Mouse (Mus musculus): ENCODE data around the gene Dcps.

Gene Dcps

DNA sequence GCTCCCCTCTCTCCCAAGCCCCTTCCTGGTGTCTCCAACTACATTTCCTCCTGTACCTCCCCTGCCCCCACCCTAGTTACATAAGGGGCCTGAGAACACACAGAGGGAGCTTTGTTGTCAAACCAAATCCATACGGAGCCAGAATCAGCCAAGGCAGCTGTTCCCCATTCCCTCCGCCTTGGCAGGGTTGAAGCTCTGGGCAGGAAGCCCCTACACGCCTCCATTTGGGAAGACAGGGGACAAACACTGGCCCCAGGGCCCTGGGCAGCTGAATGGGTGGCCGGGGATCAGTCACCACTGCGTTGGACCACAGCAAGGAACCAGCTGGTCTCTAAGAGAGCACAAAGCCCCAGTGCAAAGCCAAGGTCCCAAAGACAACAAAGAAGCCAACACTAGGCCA, 66.9 kb downstream of the Dcps start:
- DNase-seq = peak; percentile 64 to 65

DNA sequence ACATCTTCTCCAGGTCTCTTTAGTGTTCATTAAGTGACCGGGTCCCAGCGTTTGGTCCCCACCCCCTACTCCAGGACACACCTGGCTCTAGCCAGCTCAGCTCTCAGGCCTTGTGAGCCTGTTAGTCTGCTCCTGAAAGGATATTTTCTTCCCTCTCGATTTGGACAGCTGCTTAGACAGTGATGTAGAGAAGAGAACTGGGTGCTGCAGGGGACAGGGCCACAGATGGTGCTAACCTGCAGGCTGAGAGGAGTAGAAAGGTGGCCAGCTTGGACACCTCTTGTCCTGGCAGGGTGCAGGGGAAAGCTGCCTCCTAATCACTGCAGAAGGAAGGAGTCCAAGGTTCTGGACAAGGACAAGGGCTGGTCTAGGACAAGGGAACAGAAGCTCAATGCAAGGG, 67.8 kb downstream of the Dcps start:
- DNase-seq = peak in 1 of 2 experiments; percentile 2

DNA sequence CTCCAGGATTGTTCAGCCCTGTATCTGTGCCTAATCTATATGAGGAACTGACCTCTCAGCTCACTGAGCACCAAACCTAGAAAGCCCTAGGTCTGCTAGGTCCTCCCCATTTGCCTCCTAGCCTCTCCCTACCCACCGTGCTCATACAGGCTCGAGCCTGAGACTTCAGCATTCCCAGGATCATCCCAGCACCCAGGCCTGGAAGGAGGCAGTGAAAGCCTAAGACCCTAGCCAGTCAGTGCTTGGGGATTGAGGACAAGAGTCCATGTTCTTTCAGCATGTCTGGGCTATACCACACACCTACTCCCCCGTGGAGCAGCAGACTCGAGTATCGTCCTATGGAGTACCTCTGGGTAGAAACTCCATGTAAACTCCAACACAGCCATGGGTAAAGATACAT, 68.5 kb downstream of the Dcps start:
- peak in 1 of 2 experiments; percentile 1 for DNase-seq

GRCm38 (mm10) chr9:35105884-35106880, 69.7 kb downstream of the Dcps start:
- peak in 1 of 2 experiments; percentile 4 for DNase-seq

DNA sequence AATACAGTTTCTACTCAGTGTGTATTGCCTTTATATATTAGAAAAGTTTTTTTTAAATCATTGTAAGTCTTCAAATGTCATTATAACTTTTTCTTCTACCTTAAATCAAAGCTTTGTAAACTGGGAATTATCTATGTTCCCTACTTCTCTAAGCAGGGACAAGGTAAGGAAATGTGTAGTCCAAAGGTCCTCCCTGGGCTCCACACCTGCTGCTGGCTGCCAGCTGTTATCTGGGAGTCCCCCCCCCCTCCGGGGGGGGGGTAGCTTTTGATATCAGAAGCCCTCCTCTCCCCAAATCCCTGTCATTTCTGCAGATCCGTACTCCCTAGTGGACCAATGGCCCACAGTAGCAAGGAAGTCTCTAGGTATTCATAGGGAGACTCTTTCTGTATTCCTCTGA, 70.4 kb downstream of the Dcps start:
- DNase-seq = peak in 1 of 2 experiments; percentile 1

- DNase-seq = no peak
Measured at GRCm38 (mm10) chr9:35104711-35105110, 71.2 kb downstream of the Dcps start.

DNA sequence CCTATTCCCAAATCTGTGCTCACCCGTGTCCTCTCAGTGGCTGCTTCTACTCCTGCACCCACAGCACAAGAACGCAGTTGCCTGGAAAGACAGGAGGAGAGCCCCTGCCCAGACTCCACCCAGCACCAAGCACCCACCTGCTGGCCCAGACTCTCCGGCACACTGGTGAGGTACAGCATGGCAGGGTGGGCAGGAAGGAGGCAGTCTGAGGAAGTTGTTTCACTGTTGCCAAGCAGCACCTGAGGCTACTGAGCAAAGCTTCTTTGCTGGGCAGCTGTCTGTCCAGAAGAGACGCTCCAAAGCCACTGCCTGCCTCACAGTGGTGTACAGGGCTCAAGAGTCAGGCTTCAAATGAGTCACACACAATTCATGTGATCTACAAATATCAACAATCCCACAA, 77.1 kb downstream of the Dcps start:
- DNase-seq = peak; percentile 33 to 41

- peak in 1 of 2 experiments; percentile 2 for DNase-seq
Measured at GRCm38 (mm10) chr9:35097901-35098300, 78.0 kb downstream of the Dcps start.

GRCm38 (mm10) chr9:35095726-35096125, 80.1 kb downstream of the Dcps start:
- peak in 1 of 2 experiments; percentile 5 for DNase-seq

GRCm38 (mm10) chr9:35093350-35093749, 82.5 kb downstream of the Dcps start:
- DNase-seq = no peak

DNA sequence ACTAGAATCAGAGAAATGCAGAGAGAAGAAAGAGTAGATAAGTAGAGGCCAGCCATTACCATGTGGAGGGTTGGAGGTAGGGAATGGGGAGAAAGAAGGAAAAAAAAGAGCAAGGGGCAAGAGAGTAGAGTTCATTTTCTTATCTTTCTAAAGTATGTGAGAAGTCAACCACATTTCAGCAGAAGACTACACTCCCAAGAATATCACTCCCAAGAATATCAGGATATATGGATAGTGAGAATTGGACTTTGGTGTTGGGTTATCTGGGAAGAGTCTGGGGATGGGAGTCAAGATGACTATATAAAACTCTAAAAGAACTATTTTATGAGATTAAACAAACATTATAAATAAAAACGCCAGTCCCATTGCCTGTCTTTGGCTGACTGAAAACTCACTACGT, 83.0 kb downstream of the Dcps start:
- no peak for DNase-seq
